Mouse (Mus musculus) CD4-positive, CD25-positive, alpha-beta regulatory T cell, adult 4 months (primary cell): ENCODE results near the gene Top1. TPM values are rescaled to one million over a fixed set of nuclear protein-coding genes. Genes with fewer than 3 reads are reported as not detected.

Source experiments
- polyA plus RNA-seq, 2 experiments: library from polyadenylated mRNA; unstranded; fragments of 100-300 nt; shearing (Covaris generic); gene quantifications; one replicate each; pipeline ENCODE4 v1.2.1; 2017

Top1 gene
- polyA plus RNA-seq, 2 experiments from 2014 or later: 73.9 to 91.0 TPM

Other genes with a start within 250 kb of the Top1 start
- 10 to 100 TPM; 56.4 to 66.8 TPM for gene Plcg1, start 85.4 kb downstream of the Top1 start, polyA plus RNA-seq
- gene Zhx3, start 227.1 kb downstream of the Top1 start, polyA plus RNA-seq: 10 to 100 TPM in 1 of 2 experiments, 1 to 10 TPM in 1; 8.3 to 11.5 TPM
- gene Lpin3, start 234.8 kb downstream of the Top1 start, polyA plus RNA-seq: 1 to 10 TPM in 1 of 2 experiments, under 1 TPM in 1; 0.55 to 1.4 TPM